Mouse (Mus musculus) thymus, adult 2 months (tissue): ENCODE results near the gene Chgb.

Experiments
- CTCF ChIP-seq: fragments of 200-500 bp; IDR thresholded peaks from 2 replicates; pipeline ENCODE4 v1.5.1; 2012; ENCODE audit warnings: mild to moderate bottlenecking, control low read depth, low read length, moderate library complexity, borderline replicate concordance; ENCODE audit not compliant: control insufficient read depth, poor library complexity, insufficient read depth; ENCODE audit errors: extremely low read depth
- POLR2A ChIP-seq: fragments of 200-500 bp; IDR thresholded peaks from 2 replicates; pipeline ENCODE4 v1.6.1; 2012; ENCODE audit warnings: mild to moderate bottlenecking, low read length, control low read depth, moderate library complexity; ENCODE audit not compliant: control insufficient read depth, poor library complexity, insufficient read depth; ENCODE audit errors: extremely low read depth

- TF ChIP-seq CTCF, result no peak
- peak; percentile 63; the same call in 1 of the 2 replicates for TF ChIP-seq POLR2A
These were observed 34.7 kb downstream of the Chgb start, which contains the start of the genes Trmt6 and Mcm8 for GRCm38 (mm10) chr2:132815608-132816314.
